Mouse (Mus musculus): Measurements from ENCODE around the gene Anks1b. TPM values are rescaled to one million over a fixed set of nuclear protein-coding genes. Genes with fewer than 3 reads are reported as not detected.

The Anks1b gene
- polyA plus RNA-seq, 1 experiment from 2014 or later = 0.01 TPM

DNA sequence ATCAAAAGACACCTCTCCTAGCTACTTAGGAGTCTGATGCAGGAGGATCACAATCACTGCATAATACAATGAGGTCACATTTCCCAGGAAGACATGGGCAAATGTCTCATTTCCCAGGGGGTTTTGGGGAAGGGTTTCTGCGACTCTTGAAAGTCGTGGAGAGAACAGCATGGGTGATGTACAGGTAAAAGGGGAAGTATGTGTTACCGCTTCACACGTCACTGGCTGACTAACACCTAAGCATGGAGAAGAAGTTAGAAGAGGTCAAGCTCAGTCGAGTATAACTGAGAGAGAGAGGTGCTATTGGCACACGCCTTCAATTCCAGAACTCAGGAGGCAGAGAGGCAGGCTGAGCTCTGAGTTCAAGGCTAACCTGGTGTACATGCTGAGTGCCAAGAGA, 1117.0 kb downstream of the Anks1b start:
- DNase-seq (ENCODE audit: low read depth, low spot score) (no peak), ATAC-seq (no peak)
- no peaks in the 10 kb centered on the region for H3K27me3 ChIP-seq
- in situ Hi-C loops (cut with MboI; ENCODE audit: low pct_unique_long_range_greater_than_20kb) = no loop called here
- ChIA-PET POLR2A (interaction anchor here (0.6 kb wide), 1 partner anchor 405 kb away, joined by 5 read pairs; no protein-coding TSS in a partner anchor), CTCF (interaction anchor here (1.3 to 1.8 kb wide), 3 partner anchors 8 to 42 kb away, joined by 4 to 6 read pairs (median 6); no protein-coding TSS in a partner anchor)
- TF ChIP-seq CTCF (IDR thresholded peaks at IDR 0.05) = no peak

GRCm38 (mm10) chr10:90992237-90992636, 1118.9 kb downstream of the Anks1b start:
- ChIA-PET POLR2A (no interaction called here), CTCF (no interaction called here)
- TF ChIP-seq CTCF (IDR thresholded peaks at IDR 0.05) = no peak
- no peak for ATAC-seq
- no peaks in the 10 kb centered on the region for H3K27me3 ChIP-seq
- DNase-seq (ENCODE audit: low read depth, low spot score) = no peak
- in situ Hi-C loops (cut with MboI; ENCODE audit: low pct_unique_long_range_greater_than_20kb) = no loop called here

- no peaks in the 10 kb centered on the region for H3K27me3 ChIP-seq
- in situ Hi-C loops (cut with MboI; ENCODE audit: low pct_unique_long_range_greater_than_20kb) = no loop called here
- DNase-seq (ENCODE audit: low read depth, low spot score) = no peak
- ATAC-seq = no peak
- TF ChIP-seq CTCF (IDR thresholded peaks at IDR 0.05) = no peak
- POLR2A ChIA-PET = no interaction called here
- CTCF ChIA-PET = interaction anchor here (1.5 kb wide), 1 partner anchor 39 kb away, joined by 6 read pairs; no protein-coding TSS in a partner anchor
Measured at GRCm38 (mm10) chr10:90993869-90994268, 1120.6 kb downstream of the Anks1b start.

GRCm38 (mm10) chr10:90999899-91000298, 1126.6 kb downstream of the Anks1b start:
- ChIA-PET POLR2A (no interaction called here), CTCF (interaction anchor here (1.0 to 2.7 kb wide), 3 partner anchors 15 to 33 kb away, joined by 3 to 8 read pairs (median 3); no protein-coding TSS in a partner anchor)
- DNase-seq (ENCODE audit: low read depth, low spot score) = peak; percentile 12
- peak; percentile 73 for ATAC-seq
- no peaks in the 10 kb centered on the region for H3K27me3 ChIP-seq
- TF ChIP-seq CTCF (IDR thresholded peaks at IDR 0.05) = peak; percentile 23
- in situ Hi-C loops (cut with MboI; ENCODE audit: low pct_unique_long_range_greater_than_20kb) = no loop called here

DNA sequence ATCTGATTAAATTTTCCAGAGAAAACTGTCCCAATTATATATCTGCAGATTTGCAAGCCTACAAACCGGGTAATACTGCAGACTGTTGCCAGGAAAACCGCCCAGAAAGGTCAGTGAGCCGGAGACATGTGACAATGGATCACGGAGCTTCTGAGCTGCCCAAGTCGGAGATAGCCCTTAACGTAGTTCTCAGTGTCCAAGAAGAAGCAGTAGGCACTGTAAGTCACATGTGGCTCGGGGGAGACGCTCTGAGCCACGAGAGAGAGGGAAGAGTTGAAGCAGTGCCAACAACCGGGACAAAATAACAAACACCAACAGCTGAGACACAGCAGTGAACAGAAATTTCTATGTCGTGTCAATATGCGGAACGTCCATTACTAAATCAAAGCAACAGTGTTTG, 1128.1 kb downstream of the Anks1b start:
- ChIA-PET POLR2A (interaction anchor here (0.5 kb wide), 1 partner anchor 95 kb away, joined by 4 read pairs; no protein-coding TSS in a partner anchor), CTCF (no interaction called here)
- no peak for ATAC-seq
- no peak for DNase-seq (ENCODE audit: low read depth, low spot score)
- no peak for TF ChIP-seq CTCF (IDR thresholded peaks at IDR 0.05)
- H3K27me3 ChIP-seq = no peaks in the 10 kb centered on the region
- in situ Hi-C loops (cut with MboI; ENCODE audit: low pct_unique_long_range_greater_than_20kb) = no loop called here

- TF ChIP-seq CTCF (IDR thresholded peaks at IDR 0.05) = no peak
- POLR2A ChIA-PET = no interaction called here
- no peaks in the 10 kb centered on the region for H3K27me3 ChIP-seq
- CTCF ChIA-PET = interaction anchor here (1.0 kb wide), 2 partner anchors 12 to 26 kb away, joined by 3 read pairs; no protein-coding TSS in a partner anchor
- DNase-seq (ENCODE audit: low read depth, low spot score) (no peak), ATAC-seq (no peak)
- in situ Hi-C loops (cut with MboI; ENCODE audit: low pct_unique_long_range_greater_than_20kb) = no loop called here
Measured at GRCm38 (mm10) chr10:91005858-91006538, 1132.7 kb downstream of the Anks1b start.

Other genes with a start within 250 kb of the Anks1b start
- 40.2 TPM for gene Scyl2, start 187.2 kb upstream of the Anks1b start, polyA plus RNA-seq (2021)
- 16.8 TPM for gene Actr6, start 141.2 kb upstream of the Anks1b start, polyA plus RNA-seq (2021)
- gene Uhrf1bp1l, start 128.5 kb upstream of the Anks1b start, polyA plus RNA-seq (2021) = 62.8 TPM